Mouse (Mus musculus): ENCODE results near the gene Limd2.

DNA sequence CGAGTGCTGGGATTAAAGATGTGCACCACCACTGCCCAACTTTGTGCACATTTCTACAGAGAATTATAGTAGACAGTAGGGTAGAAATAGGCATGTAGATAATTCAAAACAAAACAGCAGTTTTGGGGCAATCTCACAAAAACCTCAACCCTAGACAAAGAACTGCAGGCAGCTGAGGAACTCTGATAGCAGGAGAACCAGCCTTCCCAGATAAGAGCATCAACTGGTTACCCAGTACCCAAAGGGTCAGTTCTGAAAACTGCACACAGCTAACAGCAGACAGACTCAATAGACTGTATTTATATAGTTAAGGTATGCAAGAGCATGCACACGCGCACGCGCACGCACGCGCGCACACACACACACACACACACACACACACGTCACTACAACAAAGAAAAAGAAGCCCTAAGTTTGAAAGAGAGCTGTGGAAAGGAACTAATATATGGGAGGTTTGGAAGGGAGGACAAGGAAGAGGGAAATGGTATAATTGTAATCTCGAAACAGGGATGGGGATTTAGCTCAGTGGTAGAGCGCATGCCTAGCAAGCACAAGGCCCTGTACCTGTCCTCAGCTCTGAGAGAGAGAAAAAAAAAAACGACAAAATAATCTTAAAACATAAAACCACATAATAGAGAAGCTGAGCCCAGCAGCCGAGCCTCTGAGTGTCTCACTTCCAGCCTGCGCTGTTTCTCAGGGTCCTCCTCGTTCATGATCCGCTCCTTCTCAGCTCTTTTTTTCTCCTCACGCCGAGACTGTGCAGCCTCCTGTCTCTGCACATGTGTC is 40.9 kb upstream of the Limd2 start:
- TF ChIP-seq CTCF (IDR thresholded peaks at IDR 0.05; ENCODE audit: borderline replicate concordance, insufficient read depth, low read depth, low read length) (no peak), POLR2A (IDR thresholded peaks at IDR 0.05; ENCODE audit: borderline replicate concordance, insufficient read depth, low read length) (no peak)
